Mouse (Mus musculus): ENCODE measurements around the gene Gm10220. TPM values are rescaled to one million over a fixed set of nuclear protein-coding genes. Genes with fewer than 3 reads are reported as not detected.

Gene Gm10220
- polyA plus RNA-seq, 1 experiment from 2014 or later = not detected

Other genes starting within 250 kb of the Gm10220 start
- gene Gm21663, start 179.0 kb downstream of the Gm10220 start, polyA plus RNA-seq (2016; fragmentation: Nextera tagmentation; extraction: Ambion mirVana) = 0.10 TPM in 1 of 2 replicates, not detected in the other
- 0.06 TPM in 1 of 2 replicates, not detected in the other for gene Gm21671, start 167.0 kb downstream of the Gm10220 start, polyA plus RNA-seq (2016; fragmentation: Nextera tagmentation; extraction: Ambion mirVana)
- not detected in 2 replicates for gene Gm21680, start 148.8 kb downstream of the Gm10220 start, polyA plus RNA-seq (2016; fragmentation: Nextera tagmentation; extraction: Ambion mirVana)
- gene Gm21698, start 132.8 kb downstream of the Gm10220 start, polyA plus RNA-seq (2016; fragmentation: Nextera tagmentation; extraction: Ambion mirVana) = 0.09 TPM in 1 of 2 replicates, not detected in the other
- 0.12 TPM in 2 replicates for gene Gm1979, start 116.6 kb downstream of the Gm10220 start, polyA plus RNA-seq (2016; fragmentation: Nextera tagmentation; extraction: Ambion mirVana)
- gene Gm5862, start 98.5 kb downstream of the Gm10220 start, polyA plus RNA-seq (2016; fragmentation: Nextera tagmentation; extraction: Ambion mirVana) = not detected in 2 replicates
- 0.07 TPM in 1 of 2 replicates, not detected in the other for gene Speer4a, start 81.9 kb downstream of the Gm10220 start, polyA plus RNA-seq (2016; fragmentation: Nextera tagmentation; extraction: Ambion mirVana)
- not detected in 2 replicates for gene Gm7347, start 62.8 kb downstream of the Gm10220 start, polyA plus RNA-seq (2016; fragmentation: Nextera tagmentation; extraction: Ambion mirVana)
- gene Gm10471, start 32.1 kb downstream of the Gm10220 start, polyA plus RNA-seq (2016; fragmentation: Nextera tagmentation; extraction: Ambion mirVana) = not detected in 2 replicates
- gene 5031410I06Rik, start 16.1 kb downstream of the Gm10220 start, polyA plus RNA-seq (2016; fragmentation: Nextera tagmentation; extraction: Ambion mirVana) = not detected in 2 replicates
- 0.05 TPM in 1 of 2 replicates, not detected in the other for gene Gm7361, start 136.3 kb upstream of the Gm10220 start, polyA plus RNA-seq (2016; fragmentation: Nextera tagmentation; extraction: Ambion mirVana)

Data from midbrain, embryonic 10.5 days (tissue).